Mouse (Mus musculus) adipose tissue, adult 10 weeks (tissue): Measurements from ENCODE around the gene Dgkb. TPM values are rescaled to one million over a fixed set of nuclear protein-coding genes. Genes with fewer than 3 reads are reported as not detected.

Experiments
- polyA plus RNA-seq: library from polyadenylated mRNA; stranded (reverse); fragments of 350-450 nt; fragmentation: Illumina TruSeq; extraction: RNeasy Lipid Tissue Mini Kit (QIAGEN cat#74804); gene quantifications from one replicate; pipeline ENCODE4 v1.2.3, GENCODE M21; 2014; ENCODE audit warnings: low read depth, low replicate concordance

Dgkb gene
- polyA plus RNA-seq, result 0.61 TPM

GRCm38 (mm10) chr12:37817426-37817825 lies at the start of gene Dgkb:
Dgkb (plus strand) TSS chr12:37817726.

